Mouse (Mus musculus) lung, postnatal 4 days (tissue): ENCODE data around the gene Ndufb10.

Experiments used
- DNase-seq, 2 experiments: peaks; one replicate each; pipeline ENCODE4 v3.0.0; 2021

The Ndufb10 gene

DNA sequence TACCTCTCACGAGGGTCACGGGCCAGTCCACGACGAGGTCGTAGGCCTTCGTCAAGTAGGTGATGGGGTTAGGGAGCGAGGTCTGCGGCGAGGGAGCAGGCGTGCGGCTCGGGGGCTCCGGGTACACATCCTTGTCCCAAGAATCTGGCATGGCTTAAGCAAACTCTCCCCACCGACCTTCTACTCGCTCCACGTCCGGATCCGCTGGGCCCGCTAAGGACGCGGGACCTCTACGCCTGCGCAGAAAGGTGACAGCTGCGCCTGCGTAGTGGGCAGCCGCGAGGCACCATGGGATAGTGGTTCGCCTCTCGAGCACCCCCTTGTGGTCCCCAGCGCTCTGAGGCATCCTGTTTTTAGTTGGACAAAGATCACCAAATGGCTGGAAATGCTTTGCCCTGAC is at the start of gene Ndufb10:
TSS of gene Ndufb10 (minus strand) at position 295 of the 400 bp plus-strand sequence.
- DNase-seq, result peak; percentile 95 to 98

DNA sequence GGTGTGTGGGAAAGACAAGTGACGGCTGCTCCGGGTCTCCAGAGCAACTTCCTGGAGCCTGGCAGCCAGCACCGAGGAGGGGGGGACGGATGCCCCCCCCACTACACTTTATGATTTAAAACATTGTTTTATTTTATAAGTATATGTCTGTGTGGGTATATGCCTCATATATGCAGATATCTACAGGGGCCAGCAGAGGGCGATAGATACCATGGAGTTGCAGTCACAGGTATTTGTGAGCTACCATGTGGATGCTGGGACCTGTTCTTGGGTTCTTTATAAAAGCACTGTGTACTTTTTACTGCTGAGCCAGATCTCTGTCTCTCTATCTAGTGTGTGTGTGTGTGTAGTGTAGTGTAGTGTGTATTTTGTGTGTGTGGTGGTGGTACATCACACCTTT is 49.0 kb upstream of the Ndufb10 start:
- DNase-seq, result no peak

DNA sequence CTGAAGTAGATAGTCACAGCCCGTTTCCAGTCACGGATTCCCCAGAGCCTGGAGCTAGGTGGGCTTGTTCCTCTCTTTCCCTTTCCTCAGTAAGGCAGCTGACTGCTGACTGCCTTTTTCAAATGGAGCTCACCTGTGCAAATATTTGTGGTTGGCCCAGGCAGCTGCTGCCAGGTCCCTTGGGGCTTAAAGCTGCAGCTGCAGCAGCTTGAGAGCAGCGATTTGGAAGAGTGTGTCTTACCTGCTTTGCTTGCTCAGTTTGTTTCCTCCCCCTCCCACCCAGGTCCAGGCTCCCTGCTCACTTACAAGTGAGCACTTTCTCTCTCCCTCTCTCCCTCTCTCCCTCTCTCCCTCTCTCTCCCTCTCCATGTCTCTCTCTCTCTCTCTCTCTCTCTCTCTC is 44.9 kb upstream of the Ndufb10 start:
- DNase-seq, result peak in 1 of 2 experiments; percentile 23

DNA sequence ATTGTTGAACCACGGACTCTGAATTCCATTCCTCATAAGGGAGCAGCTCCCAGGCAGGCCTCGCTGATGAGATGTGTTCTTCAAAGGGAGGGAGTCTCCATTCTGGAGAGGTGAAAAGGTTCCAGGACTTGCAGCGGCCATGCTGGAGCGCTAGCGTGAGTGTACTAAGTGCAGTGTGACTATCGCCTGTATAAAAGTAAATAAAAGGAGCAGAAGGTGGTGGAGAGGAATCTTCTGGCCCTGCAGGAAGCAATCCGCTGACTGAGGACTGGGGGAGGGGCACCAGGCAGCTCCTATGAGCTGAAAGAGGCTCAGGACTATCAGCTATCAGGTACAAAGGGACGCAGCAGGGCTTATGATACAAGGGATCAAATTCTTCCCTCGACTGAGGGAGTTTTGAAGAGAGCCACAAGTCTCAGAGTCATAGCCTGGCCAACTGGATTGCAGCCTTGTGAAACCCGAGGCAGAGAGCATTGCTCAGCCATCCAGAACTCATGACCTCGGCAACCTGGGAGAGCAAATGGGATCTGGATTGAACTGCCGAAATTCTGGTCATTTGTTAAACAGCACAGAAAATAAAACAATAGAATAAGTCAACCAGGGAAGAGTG is 42.1 kb upstream of the Ndufb10 start:
- DNase-seq, result peak in 1 of 2 experiments; percentile 23

DNA sequence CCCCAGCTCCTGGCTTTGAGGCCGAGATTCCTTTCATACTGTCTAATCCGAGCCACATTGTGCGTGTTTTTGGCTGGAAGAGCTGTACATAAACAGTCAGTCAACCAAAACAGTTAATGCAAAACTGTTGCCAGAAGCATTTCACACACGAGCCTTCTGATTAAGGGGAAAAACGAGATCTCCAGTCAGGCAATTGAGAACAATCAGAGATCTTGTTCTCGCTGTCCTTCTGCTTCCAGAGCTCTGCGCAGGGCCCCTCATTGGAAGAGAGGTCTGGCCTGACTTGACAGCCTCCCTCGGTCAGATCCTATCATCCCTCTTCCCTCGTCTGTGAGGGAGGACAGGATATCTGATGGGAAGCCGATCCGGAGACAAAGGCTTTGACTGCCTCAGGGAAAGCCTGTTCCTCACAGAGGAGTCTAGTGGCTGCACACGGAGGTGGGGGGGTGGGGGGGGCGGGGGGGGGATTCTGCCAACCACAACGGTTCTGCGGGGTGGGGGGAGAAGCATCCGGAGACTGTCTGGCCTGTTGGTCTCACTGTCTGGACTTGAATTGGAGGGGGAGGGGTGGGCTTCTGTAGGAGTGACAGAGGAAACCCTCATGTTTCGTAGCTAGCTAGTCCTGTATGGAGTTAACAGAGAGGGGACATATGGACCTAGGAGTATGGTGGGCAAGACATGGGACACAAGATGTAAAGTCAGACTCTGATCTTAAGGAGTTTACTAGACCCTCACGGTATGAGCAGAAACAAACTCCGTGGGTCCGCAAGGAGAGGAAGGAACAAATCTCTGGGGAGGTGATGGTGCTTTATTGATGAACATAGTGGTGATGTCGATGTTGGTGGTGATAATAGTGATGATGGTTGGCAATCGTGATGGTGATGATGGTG is 41.0 kb upstream of the Ndufb10 start:
- peak in 1 of 2 experiments; percentile 41 for DNase-seq

DNA sequence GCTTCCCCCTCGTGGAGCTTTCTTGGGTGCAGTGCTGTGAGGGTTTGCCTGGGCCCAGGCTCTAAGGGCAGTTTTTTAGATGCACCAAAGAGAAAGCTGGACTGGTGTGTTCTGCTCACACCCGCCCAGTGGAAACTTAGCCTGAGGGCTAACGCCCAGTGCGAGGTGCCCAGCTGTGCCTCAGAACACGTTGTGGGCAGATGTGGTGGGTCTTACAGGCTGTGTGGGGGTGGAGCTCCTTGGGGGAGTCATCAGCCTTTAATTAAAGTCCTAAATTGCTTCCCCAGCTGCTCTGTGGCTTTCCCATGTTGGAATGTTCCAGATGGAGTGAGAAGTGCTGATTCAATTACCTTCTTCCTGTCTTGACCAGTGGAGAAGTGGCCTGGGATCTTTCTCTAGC is 36.8 kb upstream of the Ndufb10 start:
- peak in 1 of 2 experiments; percentile 57 for DNase-seq

DNA sequence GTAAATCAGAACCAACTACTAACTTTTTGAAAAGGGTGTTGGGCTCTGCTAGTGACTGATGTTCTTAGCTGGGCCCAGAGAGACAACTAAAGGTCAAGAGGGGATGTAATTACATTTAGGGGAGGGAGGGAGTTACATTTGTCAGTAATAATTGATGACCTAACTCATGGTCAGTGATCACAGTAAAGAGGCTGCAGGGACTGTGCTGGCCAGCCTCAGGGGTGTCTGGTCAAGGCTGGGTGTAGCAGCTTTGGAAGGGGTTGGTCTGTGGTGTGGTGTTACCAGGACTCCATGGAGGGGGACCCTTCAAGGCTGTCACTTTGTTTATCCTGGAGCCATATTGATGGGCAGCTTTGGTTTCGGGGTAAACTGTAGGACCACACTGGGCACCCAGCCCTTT is 33.1 kb upstream of the Ndufb10 start:
- no peak for DNase-seq

DNA sequence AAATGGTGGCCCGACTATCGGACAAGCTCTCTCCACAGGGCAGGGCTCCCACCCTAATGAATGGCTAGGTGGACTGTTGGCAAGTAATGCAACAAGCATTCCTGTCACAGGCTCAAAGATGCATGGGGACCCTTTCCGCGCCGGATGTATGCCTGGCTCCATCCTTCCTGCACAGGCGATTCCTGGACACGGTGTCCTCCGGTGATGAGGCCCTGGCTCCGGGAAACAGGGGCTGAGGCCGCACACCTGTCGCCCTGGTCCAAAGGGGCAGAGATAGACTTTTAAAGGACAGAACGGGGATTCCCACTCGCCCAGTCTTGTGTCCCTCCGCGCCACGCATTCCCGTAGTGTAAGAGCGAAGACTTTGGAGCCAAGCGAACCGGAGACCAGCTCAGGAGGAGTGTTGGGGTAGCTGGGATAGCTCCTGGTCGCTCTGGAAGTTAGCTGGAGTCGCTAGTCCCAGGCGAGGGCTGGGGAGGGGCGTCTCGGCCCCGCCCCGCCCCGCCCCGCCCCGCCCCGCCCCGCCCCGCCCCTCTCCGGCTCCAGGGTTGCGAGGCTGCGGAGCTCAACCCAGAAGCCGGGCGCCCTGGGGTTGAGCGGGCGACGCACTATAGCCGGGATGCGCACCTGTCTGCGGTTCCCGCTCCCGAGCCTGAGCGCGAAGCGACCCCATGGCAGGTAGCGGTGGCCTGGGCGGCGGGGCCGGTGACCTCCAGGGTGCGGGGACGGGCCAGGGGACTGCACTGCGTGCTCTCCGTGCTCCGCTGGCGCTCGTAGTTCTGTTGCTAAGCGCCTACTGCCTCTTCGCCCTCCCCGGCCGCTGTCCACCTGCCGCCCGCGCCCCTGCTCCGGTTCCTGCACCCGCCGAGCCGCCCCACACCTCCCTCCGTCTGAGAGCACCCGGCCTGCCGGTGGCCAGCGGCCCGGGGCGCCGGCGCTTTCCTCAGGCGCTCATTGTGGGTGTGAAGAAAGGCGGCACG is 28.4 kb upstream of the Ndufb10 start, which contains the start of gene Hs3st6:
TSS of gene Hs3st6 (plus strand) at position 574 of the 980 bp plus-strand sequence.
- no peak for DNase-seq

DNA sequence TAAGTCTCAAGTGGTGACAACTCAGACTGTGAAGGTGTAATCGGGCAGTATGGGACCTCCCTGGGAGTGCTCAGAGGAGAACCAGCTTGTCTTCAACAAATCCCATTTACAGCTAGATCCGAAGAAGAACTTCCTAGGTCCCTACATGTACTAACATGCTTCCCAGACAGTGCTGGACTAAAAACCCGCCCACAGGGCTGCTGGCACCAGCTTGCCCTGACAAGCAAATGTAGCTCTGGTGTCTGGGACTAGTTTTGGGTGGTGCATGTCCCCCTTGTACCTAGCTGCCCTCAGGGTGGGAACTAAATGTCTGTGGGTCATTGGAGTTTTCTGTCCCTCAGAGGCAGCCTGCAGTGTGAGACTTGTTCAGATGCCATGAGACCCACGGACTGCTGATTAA is 27.2 kb upstream of the Ndufb10 start:
- no peak for DNase-seq

DNA sequence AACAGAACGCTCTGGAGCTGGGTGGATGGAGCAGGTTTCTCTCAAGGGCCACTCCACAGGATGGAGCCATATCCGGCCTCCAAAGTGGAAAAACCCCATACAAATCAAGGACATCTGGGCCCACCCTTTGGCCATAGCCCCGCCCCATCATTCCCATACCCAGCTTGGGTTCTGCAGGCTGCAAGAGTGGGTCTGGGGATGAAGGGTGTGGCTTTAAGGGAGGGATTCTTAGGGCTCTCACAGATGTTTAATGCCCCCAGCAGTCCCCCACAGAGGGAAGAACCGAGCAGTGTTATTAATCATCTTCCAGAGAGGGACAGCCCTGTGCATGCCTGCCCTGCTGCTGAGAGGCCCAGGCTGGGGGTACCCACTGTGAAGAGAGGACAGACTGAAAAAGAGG is 22.7 kb upstream of the Ndufb10 start:
- DNase-seq, result no peak

DNA sequence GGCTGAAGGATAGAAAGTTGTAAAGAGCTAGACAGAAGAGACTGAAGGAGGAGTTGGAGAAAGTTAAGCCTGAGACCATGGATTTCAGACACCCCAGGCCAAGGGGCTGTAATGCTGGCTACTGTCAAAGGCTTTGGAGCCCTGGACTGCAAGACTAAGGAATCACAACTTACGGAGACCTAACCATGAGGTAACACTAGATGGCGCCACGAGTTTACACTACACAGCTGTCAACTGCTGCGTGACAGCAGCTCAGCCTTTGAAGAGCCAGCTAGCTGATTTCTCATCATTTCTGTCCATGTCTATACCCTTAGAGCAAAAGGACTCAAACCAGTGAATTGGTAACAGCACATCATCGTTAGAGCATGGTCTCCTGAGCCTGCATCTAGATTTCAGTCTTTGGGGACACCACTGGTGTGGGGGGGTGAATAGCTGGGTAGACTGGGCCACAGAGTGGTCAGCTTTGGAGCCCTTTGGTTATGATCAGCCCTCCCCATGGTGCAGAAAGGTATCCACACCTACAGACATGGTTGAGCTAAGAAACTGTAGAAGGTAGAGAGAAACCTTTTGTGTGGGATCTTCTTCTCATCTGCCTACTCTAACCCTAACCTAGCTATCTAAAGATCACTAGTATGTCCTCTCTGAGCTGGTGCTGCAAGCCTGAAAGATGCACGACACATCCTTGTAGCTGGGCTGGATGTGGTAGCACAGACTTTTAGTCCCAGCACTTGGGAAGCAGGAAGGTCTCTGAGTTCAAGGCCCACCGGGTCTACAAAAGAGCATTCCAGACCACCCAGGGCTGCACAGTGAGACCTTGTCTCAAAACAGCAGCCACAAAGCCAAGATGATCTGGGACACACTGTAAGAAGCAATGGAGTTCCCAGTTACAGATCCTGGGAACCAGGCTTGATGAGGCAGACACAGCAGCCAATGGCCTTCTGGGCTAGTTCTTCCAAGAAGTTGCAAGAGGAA is 21.5 kb upstream of the Ndufb10 start:
- DNase-seq, result peak; percentile 74 to 89

DNA sequence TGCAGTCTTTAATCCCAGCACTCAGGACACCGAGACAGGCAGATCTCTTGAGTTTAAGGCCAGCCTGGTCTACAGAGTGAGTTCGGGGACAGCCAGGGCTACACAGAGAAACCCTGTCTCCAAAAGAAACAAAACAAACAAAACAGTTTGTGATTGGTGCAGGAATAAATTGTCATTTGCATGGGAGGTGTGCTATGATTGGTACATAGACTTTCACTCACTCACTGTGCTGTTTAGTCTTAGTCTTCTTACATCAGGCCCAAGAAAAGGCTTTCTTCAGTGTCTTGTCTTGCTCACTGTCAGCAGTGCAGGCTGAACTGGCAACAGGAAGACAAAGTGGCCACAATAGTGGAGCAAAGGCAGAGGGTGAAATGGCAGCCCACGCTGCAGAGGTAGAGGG is 20.1 kb upstream of the Ndufb10 start:
- no peak for DNase-seq

DNA sequence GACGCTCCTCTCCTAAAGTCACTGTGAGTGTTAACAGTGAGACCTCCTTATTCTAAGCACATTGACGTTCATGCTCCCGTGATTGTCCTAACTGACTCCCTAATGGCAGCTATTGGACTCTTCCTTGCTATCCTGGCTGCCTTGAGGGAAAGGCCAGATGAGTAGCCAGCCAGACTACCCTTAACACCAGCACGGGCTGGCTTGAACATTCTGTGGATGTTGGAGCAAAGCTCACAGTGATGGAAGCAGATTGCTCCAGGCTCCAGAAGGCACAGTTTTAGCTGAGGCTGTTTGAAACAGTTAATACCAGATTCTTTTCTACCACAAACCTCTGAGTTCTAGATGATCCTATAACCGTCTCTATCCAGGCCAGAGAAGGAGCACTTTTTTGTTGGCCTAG is 19.6 kb upstream of the Ndufb10 start:
- no peak for DNase-seq

DNA sequence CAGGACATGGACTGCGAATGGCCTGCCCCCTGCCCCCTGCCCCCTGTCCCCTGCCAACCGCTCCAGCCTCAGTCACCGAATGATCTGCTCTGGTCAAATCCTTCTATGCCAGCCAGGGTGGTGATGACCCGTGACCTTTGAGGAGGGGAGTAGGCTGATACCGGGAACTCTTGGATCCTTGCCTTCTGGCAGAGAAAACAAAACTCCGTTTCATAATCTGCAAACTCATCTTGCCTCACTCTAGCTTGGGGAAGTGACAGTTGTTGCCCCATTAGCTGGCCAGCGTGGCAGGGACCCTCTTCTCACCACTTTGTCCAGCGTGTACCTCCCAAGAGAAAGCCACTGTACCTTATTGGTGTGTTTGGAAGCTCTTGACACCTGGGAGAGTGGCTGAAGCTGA is 18.0 kb upstream of the Ndufb10 start:
- DNase-seq, result no peak

DNA sequence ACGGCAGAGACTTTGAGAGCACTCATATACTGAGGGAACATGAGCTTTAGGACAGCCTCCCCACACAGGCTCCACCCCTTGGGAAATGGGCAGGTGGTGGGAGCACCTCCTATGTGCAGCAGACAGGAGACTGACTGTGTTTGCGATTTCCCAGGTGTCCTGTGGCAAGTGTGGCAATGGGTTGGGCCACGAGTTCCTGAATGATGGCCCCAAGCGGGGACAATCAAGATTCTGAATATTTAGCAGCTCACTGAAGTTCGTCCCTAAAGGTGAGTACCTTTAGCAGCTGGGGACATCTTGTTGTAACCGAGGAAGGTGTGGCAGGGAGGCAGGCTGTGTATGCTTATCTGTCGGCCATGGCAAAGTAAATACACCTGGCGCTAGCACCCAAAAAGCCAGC is 15.6 kb upstream of the Ndufb10 start:
- DNase-seq, result no peak

DNA sequence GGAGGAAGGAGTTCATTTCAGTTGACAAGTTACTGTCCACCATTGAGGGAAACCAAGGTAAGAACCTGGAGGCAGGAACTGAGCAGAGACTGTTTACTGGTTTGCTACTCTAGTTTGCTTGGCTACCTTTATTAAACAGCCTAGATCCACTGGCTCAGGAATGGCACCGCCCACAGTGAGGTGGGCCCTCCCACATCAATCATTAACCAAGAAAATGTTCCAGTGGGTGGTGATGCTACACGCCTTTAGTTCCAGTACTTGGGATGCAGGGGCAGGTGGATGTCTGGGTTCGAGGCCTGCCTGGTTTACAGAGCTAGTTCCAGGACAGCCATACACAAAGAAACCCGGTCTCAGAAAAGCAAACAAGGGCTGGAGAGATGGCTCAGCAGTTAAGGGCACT is 14.0 kb upstream of the Ndufb10 start:
- peak in 1 of 2 experiments; percentile 12 for DNase-seq

DNA sequence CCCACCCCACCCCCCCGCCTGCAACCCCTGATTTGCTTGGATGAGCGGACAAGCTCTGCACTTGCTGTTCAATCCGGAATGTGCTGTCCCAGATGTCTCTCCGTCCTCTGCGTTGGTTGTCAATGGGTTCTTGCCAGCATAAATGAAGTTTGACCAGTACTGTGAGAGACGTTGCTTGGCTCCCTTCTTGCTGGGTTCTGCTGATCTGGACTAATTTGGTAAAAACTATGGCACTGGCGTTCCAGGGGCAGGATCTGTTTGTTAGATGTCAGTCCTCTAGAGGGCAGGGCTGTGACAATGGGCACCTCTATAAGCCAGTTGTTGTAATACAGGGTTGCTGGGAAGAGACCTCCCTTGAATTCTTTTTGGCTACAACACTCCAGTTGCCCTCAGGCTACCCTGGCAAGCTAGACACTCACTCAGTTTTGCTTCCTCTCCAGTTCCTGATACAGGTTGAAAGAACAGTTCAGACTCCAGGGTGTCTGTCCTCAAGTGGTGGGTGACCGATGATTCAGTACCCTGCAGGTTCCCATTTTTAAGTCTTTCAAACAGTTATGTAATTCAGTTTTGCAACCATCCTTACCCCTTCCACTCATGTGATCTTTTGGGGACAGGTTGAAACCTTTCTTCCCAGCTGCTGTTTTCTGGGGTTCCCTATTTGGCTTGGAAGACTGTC is 13.0 kb upstream of the Ndufb10 start:
- DNase-seq, result no peak

DNA sequence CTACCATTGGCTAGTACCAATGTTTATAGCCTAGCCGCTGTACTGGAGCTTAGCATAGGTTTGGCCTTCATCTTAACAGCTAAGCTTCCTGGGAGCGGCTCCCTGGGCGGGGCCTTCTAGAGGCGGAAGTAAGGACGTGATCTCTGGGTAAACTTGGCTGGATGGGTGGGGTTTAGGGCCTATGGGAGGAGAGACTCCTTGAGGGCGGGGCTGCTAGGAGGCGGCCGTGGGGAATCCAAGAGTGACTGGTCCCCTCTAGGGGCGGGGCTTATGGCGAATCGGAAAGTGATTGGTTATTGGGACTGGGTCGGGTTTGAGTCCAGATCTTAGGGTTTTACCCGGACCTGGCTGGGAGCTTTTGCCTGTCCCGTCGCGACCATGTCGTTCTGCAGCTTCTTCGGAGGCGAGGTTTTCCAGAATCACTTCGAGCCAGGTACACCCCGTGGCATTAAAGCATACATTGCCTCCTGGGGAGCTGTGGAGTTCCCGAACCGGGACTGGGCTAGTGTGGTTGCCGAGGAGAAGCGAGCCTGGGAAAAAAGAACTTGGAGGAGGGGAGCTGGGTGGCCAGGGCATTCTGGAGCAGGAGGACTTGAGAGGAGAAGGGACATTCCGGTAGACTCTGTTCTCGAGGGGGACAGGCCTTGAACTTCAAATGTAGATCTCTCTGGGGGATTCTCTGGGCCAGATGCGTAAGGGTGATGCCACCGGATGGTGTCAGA is 12.2 kb upstream of the Ndufb10 start, which contains the start of gene Msrb1:
TSS of gene Msrb1 (plus strand) at position 313 of the 722 bp plus-strand sequence.
- DNase-seq, result peak; percentile 98

DNA sequence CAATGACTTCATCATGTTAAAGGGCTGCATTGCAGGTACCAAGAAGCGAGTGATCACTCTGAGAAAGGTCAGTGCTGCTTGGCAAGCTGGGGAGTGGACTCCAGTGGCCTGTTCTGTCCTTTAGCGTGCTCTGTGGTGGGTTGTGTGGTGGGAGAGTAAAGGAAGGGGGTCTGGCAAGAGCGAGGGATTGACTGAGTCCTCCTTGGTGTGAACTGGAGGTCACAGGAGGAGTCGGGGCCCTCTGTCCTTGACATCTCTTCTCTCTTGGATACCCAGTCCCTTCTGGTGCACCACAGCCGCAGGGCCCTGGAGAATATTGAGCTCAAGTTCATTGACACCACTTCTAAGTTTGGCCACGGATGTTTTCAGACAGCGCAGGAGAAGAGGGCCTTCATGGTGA is 11.2 kb upstream of the Ndufb10 start:
- DNase-seq, result peak in 1 of 2 experiments; percentile 20

DNA sequence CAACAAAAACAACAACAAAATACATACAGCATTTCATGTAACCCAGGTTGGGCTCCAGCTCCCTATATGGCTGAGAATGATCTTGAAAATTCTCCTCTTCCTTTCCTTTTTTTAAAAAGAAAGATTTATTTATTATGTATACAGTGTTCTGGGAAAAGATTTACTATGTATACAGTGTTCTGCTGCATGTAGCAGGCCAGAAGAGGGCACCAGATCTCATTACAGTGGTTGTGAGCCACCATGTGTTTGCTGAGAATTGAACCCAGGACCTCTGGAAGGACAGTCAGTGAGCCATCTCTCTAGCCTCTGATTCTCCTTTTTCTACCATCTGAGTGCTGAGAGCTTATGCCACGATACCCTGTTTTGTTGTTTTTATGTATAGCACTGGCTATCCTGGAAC is 10.2 kb upstream of the Ndufb10 start:
- no peak for DNase-seq
